Mouse (Mus musculus): ENCODE results near the gene Rag2.

GRCm38 (mm10) chr2:101660536-101660935 is 36.0 kb downstream of the Rag2 start:
- TF ChIP-seq CTCF (IDR thresholded peaks at IDR 0.05; ENCODE audit: borderline replicate concordance, control insufficient read depth, extremely low read depth, insufficient read depth, low read length, poor library complexity): no peak
- TF ChIP-seq POLR2A (IDR thresholded peaks at IDR 0.05; ENCODE audit: control insufficient read depth, extremely low read depth, insufficient read depth, low read length, poor library complexity): no peak
